Mouse (Mus musculus): Measurements from ENCODE around the gene Cdkl3.
A peak's percentile ranks its signal among the peaks of the same experiment; 100 is the strongest.

The Cdkl3 gene

DNA sequence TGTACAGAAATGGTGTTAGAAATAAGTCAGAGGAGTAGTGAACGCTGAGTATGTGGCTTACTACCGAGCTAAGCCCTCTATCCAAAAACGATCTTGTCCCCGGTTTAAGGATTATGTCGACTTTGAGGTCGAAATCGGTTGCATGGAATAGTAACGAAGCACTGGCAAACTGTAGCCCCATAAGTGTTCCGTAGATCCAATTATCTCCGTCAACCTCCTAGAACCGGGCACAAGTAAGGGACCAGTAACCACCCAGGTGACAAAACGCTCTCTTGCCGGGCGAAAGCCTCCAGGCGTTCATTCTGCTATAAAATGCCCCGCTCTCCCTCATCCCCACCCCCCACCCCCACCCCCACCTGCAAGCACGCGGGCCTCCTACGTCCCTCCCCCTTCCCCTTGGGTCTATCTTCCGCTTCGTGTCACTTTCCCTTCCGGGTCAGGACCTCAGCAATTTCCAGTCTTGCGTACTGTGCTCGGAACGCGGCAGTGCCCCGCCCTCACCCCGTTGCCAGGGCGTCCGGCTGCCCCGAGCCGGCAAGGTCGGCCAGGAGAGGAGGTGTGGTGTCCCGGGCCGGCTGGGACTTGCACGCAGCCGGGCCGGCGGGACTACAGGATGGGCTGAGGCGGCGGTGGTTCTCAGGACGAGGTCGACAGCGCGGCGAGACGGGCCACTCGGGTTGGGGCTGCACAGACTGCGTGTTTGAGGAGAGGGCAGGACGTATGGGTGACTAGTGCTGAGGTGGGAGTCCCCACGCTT lies at the start of gene Cdkl3:
Gene Cdkl3 (plus strand): TSS at position 450 of the 757 bp plus-strand sequence.
- DNase-seq (ENCODE audit: low spot score): peak; percentile 79

DNA sequence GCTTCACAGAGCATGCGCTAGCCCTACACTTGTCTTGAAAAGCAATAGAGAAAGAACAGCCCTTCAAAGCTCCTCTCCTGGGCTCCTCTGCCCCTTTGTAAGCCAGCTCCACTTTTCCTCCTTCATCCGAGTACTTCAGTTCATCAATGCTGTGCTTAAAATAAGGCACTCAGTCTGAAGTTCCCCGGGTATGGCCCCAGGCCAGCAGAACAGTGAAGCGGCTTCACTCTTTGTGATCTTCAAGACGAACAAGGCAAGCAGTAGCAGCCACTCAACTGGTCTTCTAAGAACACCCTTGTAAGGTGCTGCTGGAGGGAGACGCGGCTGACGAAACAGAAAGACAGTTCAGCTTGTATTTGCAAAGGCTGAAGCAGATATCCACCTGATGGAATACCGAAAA lies 47.9 kb upstream of the Cdkl3 start:
- DNase-seq (ENCODE audit: low spot score): no peak

DNA sequence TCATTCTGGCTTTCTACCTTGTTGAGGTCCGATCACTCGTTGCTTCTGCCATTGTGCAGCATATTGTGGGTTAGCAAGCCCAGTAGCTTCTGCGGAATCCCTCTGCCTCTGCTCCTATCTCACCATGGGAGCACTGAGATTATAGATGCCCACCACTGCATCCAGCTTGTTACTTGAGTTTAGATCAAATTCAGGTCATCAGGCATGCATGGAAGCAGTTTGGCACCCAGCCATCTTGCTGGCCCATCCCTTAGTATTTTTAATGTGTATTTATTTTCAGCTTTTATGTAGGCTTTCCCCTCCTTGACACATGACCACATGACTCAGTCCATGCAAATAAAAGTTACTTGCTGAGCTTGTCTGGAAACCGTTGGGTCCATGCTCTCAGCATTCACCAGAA lies 46.3 kb upstream of the Cdkl3 start:
- no peak for DNase-seq (ENCODE audit: low spot score)

DNA sequence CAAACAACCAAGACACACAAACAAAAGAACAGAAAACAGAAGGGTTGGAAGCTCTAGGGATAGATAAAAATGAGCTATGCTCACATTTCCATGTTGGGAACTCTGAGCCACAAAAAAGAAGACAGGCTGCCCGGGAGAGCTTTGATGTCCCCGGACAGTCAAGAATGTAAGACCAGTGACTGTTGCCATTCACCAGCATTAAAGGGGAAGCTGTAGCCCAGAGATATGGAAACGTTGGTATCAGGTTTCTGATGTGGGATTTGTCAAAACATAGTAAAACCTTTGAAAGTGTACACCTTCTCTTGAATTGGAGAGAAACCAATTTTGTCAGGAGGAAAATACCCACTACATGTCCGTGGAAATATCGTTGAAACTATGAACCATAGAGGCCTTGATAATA lies 44.5 kb upstream of the Cdkl3 start:
- no peak for DNase-seq (ENCODE audit: low spot score)

DNA sequence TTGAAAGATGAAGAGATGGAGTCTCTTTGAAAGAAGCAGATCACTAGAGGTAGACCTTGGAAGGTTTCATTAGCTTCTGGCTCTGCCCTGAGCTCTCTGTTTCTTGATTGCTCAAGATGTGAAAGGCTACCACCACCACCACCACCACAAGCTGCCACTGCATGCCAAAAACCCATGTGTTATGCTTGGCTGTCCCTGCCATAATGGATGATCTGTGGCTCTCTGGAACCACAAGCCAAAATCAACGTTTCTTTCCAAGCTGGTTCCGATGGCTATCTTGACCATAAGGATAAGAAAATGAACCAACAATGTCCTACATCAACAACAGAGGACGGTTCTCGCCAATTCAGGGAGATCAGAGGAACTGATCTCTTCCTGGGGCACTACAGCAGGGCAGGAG lies 44.0 kb upstream of the Cdkl3 start:
- no peak for DNase-seq (ENCODE audit: low spot score)

DNA sequence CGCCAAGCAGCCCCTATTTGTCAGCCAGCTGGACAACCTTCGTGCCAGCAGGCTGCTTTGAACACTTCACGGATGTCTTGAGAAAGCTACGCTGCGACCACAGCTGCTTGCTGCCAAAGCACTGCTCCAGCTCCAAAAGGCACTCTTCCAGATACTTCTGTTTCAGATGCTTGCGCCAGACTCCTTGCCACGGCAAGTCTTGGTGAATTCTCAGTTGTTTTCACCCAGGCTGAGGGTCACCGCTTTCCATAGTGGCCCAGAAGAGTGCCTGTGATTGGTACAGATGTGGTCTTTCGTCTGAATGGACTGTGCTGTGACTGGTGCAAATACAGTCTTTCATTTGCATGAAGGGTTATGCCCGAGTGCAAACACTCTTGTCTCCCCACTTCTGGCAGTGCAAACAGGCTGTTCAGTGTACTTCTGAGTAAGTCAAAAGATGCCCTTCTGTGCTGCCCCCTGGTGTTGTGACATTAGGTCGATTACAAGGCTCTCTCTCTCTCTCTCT lies 43.0 kb upstream of the Cdkl3 start:
- DNase-seq (ENCODE audit: low spot score): no peak

DNA sequence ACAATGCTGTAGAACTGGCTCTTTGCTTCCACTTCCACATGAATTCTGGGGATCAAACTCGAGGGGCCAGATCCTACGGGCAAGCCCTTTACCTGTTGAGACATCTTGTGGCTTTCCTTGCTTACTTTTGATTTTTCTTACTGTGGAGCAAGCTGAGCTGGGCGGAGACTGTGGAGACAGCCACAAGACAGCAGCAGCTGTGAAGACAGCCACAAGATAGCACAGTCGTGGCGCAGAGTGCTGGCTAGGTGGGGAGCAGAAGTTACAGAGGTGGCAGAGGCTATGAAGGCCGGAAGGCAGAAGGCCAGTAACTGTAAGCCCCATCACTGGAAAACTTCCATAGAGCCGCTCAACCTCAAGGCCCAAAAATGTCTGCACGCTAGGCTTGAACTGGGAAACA lies 42.3 kb upstream of the Cdkl3 start:
- DNase-seq (ENCODE audit: low spot score): no peak

DNA sequence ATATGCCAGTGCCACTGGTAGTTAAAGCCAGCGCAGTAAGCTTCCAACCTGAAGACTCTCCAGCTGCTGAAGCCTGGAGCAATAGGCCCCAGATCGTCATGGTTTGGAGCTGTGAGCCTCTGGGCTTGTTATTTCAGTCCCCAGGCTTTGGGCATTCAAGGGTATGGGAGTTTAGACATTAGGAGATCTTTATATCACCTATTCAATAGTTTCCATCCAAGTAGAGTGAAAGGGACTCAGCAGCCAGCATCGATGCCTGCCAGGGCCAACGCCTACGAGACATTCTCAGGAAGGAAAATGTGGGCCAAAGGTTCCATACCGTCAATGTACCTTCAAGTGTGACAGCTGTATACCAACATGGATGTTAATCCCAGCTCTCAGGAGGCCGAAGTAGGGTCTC lies 41.7 kb upstream of the Cdkl3 start:
- DNase-seq (ENCODE audit: low spot score): no peak

DNA sequence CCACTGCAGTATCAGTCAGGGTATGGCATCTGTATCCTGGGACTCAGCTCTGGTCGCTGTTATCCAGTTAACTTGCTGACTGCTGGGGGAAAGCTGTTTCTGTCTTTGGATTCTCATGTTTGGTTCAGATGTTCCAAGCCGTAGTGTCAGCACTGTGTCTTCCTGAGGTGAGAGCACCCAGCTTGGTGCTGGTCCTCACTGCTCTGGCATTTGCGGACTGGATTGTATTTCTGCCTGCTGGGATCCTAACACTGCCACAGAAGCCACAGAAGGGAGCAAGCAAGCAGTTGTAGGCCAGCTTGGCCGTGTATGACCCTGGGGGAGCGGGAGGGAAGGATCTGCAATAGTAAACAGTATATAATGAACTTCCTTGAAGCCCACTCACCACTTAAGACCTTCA lies 37.4 kb upstream of the Cdkl3 start:
- DNase-seq (ENCODE audit: low spot score): no peak

DNA sequence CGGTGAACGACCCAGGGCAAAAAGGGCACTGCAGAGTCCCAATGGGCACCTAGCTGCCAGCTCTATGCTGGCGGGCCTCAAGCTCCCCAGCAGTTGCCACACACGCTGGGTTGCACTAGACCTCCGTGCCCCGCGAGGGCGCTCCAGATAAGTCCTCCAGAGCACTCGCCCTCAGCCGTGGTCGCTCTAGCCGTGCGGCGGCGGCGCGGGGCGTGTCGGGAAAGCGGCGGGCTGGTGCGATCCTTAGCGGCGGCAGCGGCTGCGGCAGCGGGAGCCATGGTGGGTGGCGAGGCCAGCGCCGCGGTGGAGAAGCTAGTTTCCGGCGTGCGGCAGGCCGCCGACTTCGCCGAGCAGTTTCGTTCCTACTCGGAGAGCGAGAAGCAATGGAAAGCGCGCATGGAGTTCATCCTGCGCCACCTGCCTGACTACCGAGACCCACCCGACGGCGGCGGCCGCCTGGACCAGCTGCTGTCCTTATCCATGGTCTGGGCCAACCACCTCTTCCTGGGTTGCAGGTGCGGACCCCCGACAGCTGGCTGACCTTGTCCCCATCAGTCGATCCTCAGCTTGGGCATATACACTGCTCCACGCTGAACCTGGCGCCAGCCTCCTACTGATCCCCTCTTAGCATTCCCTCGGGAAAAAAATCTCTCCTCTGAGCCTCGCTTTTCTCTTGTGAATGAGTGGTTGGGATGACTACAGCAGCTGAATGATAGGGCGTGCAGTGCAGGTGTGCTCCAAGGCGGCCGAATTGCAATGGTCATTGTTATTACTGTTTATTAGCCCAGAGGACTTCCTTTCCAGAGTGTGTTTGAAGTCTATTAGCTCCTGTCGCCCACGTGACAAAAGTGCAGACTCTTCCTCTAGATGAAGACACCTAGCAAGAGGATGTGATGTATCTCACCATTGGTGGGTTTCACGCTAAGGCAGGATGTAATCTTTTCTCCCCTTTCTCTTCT lies 36.3 kb upstream of the Cdkl3 start, which contains the start of gene Cdkn2aipnl:
Gene Cdkn2aipnl (plus strand): TSS at position 219 of the 959 bp plus-strand sequence.
- DNase-seq (ENCODE audit: low spot score): peak; percentile 85

DNA sequence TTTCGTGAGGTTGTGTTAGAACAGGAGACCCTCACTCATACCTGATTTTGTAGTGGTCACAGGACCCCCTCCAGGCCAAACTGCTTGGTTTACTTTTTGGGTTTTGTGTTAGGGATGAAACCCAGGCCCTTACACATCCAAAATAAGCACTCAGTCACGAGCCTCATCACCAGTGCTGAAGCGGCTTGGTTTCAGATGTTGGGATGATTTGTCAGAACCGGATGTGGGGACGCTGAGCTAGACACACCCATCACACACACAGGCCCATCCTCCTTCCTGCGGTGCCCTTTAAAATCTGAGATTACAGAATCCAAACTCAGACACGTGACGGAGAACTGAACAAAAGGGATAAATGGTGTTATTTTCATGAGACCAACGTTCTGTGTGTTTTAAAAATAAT lies 35.1 kb upstream of the Cdkl3 start:
- no peak for DNase-seq (ENCODE audit: low spot score)

DNA sequence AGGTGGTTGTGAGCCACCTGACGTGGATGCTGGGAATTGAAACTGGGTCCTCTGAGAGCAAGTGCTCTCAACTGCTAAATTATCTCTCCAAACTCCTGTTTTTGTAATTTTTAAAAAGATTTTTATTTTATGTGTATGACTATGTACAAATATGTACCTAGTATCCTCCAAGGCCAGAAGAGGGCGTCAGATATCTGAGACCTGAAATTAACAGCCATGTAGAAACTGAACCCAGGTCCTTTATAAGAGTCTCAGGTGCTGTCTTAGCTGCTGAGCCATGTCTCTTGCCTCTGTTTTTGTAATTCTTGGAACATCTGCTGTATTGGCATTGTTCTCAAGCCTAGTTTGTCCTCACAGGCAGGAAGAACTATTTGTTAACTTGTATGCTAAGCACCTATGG lies 34.5 kb upstream of the Cdkl3 start:
- DNase-seq (ENCODE audit: low spot score): no peak

DNA sequence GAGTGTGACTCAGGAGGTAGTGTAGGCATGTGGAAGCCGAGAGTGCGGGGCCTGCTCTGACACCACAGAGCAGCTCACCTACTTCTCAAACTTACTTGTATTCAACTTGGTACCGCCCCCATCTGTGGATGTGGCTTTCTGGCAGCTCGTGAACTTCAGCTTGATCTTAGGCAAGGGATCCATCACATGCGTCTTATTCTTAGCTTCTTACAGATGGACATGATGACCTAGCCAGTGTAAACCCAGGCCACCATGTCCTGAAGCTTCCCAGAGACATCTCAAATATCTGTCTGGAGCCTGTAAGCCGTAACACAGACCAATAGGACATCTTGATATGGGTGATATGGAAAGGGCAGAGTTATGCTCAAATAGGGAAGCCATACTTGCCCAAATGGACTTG lies 32.4 kb upstream of the Cdkl3 start:
- no peak for DNase-seq (ENCODE audit: low spot score)

DNA sequence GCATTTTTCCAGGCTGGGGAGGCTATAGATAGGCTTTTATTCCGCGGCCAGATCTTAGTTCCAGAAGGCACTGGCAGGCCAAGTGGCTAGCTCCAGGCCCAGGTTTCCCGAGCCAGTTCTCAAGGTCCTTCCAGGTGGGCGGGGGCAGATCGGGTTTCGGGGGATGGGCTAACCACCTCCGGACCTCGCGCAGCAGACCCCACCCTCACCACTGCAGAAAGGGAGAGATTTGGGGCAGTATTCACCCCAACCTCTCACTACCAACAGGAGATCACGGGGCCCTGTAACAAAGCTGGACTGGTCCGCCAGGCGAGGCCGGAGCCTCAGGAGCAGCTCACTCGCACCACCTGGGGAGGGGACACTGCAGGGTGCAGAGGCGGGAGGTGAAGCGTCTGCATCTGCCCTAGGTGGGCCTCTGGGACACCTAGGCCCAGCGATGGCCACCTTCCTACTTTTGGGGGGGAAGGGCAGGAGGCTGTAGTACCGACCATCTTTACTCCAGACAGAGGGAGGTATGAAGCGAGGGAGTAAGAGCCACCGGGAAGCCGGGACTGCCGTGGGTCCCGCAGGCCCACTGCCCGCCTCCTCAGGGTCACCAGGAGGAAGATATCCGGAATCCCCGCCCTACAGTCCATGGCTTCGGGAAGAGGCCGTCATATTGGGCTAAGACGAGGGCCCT lies 4.3 kb upstream of the Cdkl3 start:
- DNase-seq (ENCODE audit: low spot score): peak; percentile 13

DNA sequence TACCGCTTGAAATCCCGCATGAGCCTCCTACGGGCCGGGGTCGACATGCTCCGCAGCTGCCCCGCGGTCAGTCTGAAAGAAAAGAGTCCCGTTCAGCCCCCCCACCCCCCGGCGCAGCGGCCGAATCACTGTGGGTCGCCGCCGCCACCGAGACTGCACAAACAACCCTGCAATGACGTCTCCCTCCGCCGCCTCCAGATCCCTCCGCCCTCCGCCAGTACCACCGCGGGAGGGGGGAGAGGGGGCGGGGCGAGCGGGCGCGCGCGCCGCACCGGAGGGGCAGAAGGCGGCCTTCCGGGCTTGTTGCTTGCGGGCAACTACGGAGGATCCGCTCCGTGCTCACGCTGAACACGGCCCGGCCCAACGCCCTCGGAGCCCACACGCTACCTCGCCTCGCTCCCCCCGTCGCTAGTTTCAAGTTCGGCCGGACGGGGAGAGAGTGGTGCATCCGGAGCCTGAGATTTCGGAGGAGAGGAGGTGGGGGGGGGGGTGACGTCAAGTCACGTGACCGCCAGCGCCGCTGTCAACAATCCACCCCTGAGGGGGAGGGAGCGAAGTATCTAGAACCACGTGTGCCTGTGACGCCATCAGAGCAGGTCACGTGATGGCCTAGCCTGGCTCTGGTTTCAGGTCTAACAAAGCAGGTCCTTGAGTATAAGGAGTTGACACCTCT lies 3.6 kb upstream of the Cdkl3 start, which contains the start of gene Ube2b:
Gene Ube2b (minus strand): TSS at position 473 of the 673 bp plus-strand sequence.
- DNase-seq (ENCODE audit: low spot score): peak; percentile 82

DNA sequence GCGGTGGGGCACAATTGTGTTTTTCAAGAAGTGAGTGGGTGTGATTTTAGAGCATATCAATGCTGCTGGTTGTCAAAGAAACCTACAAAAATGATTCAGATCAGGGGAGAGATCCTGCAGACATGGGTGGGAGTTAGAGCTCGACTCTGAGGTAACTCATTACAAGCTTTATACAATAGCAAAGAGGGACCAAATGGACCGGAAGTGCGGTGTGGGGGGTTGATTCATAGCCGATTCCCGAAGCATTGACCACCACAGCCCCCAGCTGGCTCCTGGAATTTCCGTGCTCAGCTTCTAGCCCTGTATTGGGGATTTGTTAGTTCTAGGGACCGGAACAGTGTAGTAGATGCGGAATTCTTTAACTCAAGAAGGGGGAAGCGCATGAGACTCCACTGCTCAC lies 2.7 kb upstream of the Cdkl3 start:
- DNase-seq (ENCODE audit: low spot score): no peak

DNA sequence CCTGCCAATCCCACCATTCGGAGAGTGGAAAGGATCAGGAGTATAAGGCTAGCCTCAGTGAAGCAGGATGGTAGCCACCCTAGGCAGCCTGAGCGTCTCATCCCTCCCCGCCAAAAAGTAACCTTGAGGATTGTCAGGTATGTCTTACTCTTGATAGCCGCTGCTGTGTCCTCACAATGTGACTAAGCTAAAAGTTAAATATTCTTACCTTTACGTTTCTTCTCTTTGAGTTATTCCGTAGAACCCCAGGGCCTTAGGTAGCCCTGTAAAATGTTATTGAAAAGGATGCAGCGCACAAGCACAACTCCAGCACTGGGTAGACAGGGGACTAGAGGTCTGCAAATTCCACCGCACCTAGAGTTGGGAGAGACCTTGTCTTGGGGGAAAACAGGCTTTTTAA lies 2.2 kb upstream of the Cdkl3 start:
- DNase-seq (ENCODE audit: low spot score): no peak

DNA sequence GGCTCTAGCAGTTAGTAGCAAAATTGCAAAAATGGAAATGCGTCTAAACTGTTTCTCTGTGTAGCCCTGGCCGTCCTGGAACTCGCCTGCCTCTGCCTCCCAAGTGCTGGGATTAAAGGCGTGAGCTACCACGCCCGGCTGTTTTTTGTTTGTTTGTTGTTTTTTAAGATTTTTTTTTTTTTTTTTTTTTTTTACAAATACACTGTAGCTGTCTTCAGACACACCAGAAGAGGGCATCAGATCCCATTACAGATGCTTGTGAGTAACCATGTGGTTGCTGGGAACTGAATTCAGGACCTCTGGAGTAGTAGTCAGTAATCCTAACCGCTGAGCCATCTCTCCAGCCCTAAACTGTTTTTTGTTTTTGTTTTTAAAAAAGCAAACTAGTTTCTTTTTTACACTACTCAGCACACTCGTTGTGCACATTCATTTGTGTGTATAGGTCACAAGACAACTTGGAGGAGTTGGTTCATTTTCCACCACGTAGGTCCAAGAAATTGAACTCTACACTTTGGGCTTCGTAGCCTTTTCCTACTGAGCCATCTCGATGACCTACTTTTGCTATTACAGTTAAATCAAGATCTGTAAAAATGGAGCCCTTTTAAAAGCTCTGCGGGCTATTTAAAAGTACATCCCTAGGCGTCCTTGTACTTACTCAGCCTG lies 1.0 kb upstream of the Cdkl3 start:
- no peak for DNase-seq (ENCODE audit: low spot score)

DNA sequence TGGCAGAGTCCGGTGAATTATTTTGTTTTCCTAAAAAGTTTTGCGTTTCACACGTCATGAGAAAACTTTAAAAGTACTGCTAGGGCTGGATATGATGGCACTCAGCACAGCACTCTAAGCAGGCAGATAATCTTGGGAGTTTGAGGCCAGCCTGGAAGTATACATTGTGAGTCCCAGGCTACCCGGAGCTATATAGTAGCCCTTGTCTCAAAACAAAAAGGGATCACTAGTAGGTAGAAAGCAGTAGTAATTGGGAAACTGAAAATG lies 583 bp upstream of the Cdkl3 start:
- no peak for DNase-seq (ENCODE audit: low spot score)

DNA sequence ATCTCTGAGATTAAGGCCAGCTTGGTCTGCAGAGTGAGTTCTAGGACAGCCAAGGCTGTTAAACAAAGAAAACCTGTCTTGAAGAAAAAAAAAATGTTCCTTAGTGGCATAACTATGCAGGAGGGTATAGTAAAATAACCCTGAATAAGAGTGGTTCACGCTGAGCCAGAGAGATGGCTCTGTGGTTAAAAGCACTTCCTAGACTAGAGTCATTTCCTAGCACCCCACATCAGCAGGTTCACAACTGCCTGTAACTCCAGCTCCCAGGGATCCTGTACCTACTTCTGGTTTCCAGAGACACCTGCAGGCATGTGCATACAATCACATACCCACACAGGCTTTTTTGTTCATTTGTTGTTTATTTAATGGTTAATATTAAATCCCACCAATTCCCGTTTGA lies 1.6 kb downstream of the Cdkl3 start:
- no peak for DNase-seq (ENCODE audit: low spot score)

DNA sequence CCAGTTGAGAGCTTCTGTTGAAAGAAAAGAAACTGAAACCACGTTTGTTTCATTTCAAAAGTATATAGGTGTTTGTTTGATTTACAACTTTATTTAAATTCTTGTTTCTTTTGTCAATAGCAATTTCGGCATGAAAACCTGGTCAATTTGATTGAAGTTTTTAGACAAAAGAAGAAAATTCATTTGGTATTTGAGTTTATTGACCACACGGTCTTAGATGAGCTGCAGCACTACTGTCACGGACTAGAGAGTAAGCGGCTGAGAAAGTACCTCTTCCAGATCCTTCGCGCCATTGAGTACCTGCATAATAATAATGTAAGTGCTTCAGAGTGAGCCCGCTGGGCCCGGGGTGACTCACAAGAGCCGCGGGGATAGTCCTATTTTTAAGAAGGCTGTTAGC lies 7.0 kb downstream of the Cdkl3 start:
- no peak for DNase-seq (ENCODE audit: low spot score)

DNA sequence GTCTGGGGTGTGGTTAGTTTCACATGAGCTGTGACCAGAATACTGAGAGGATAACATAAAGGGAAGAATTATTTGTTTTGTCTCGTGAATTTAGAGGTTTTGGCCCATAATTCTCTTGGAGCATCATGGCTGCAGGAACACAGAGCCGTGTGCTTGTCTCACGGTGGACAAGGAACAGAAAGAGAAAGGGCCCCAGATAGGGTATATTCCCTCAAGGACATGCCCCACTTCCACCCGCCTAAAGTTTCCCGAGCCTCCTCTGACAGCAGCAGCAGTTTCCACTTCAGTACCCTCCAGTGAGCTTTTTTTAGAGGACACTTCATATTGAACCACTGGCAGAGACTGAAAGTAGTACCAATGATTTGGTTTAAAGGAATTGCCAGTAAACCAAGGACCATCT lies 7.5 kb downstream of the Cdkl3 start:
- DNase-seq (ENCODE audit: low spot score): no peak
